Mouse (Mus musculus): ENCODE data around the gene Pbx1.

The Pbx1 gene

DNA sequence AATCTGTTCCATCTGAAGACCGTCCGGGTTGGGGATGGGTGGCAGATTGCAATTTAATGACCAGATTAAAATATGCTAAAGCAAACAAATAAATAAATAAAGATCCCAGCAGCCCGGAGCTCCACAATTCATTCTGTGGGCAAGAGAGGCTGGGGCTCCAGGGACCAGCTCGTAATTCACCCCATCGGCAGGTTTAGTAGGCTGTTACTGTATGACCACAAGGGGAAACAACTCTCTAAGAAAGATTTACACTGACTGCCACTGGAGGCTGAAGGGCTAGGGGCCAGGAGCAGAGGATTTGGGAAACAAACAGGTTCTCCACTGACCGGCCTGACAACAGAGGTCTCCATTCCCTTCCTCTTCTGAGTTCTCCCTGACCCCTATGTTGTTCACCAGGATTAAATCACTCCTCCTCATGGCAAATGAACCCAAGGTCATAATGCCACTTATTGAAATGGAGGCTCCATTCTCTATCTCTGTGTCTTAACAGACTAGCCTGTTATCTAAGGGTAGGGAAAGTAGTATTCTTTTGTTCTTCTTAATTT, 292.9 kb downstream of the Pbx1 start:
- no peak for DNase-seq

- DNase-seq = no peak
Measured at GRCm38 (mm10) chr1:168138669-168139068, 293.4 kb downstream of the Pbx1 start.

DNA sequence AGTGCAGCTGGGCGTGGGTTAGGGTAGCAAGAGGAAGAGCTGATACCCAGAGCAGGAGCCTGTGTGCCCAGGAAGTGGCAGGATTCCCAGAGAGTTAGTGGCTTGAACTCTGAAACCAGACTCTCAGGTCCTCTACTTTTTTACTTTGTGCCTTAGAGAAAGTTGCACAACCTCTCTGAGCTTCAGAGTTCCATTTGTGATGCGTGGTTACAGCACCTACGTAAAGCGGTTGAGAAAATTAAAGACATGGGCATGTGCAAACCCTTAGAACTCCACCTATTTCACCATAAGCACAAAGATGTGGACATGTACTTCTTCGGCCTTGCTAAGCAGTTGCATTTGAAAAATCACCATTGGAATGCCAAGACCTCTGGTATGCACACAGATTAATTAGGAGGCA, 294.2 kb downstream of the Pbx1 start:
- no peak for DNase-seq

- no peak for DNase-seq
Measured at GRCm38 (mm10) chr1:168135545-168135944, 296.5 kb downstream of the Pbx1 start.

- peak; percentile 9 for DNase-seq
Measured at GRCm38 (mm10) chr1:168133696-168134095, 298.4 kb downstream of the Pbx1 start.

GRCm38 (mm10) chr1:168128004-168128403, 304.1 kb downstream of the Pbx1 start:
- DNase-seq = no peak

DNA sequence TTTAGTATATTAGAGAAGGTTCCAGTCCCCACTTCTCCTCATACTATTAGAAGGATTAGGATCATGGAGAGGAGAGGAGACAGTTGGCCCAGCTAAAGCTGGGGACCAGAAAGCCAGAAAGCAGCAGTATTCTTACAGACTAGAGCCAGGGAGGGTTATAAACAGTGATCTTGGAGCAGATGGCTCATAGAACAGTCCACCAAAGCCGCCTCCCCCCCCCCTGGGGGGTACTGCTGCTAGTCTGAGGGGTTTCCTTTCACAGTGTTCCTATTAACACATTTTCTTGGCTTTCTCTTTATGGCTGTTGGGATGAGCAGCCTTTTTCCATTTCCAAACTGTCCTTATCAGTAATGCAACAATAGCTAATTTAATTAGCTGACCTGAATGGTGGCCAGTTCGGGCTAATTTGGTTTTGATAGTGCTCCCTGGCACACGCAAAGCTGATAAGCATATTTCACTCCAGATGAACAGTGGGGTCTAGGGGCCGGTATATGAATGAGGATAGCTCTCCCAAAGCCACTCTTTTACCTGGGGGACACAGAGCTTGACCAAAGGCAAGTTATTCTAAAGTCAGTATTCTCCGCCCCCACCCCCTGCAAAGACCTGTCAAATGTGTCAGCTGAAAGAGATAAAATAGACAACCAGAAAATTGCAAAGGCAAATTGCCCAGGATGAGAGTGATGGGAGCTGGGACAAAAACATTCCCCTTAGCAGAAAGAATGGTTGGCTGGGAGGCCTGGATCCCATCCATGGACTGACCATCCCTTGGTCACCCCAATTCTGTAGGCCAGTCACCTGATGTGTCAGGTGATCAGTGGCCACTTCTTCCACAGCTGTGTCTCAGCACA, 307.2 kb downstream of the Pbx1 start:
- no peak for DNase-seq

DNA sequence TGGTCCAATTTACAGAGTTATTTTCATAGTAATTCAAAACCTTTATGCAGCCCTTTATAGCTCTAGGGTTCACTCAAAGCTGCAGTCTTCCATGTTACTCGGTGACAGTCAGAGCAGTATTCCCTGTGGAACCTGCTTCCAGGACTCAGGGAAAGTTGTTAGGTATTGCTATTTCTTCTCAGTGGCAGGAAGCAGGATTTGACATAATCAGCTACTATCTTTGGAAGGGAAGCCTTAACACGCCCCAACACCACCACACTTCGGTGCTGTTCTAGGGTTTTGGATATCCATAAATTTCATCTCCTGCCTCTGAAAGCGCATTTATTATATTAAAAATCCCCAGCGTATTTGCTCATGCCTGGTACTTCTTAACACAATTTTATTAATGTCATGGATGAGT, 314.0 kb downstream of the Pbx1 start:
- no peak for DNase-seq

- DNase-seq = no peak
Measured at GRCm38 (mm10) chr1:168117367-168117766, 314.7 kb downstream of the Pbx1 start.

GRCm38 (mm10) chr1:168109797-168110196, 322.3 kb downstream of the Pbx1 start:
- DNase-seq = no peak

DNA sequence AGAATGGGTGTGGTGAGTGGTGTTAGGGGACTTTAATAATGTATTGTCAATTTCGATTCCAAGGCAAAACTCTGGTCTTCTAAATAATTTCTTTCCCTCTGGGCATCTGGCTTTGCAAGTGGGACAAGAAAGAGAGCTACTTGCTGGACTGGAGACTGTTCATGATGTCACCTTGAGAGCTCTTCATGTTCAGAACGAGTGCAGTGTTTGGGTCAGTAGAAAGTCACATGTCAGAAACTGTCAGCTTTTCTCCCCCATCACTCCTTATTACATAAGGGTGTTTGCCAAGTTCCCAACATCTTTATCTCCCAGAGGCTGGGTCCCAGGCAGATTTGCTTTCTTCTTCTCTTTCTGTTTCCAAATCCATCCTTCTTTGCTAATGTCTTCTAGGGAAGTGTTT, 328.2 kb downstream of the Pbx1 start:
- no peak for DNase-seq

DNA sequence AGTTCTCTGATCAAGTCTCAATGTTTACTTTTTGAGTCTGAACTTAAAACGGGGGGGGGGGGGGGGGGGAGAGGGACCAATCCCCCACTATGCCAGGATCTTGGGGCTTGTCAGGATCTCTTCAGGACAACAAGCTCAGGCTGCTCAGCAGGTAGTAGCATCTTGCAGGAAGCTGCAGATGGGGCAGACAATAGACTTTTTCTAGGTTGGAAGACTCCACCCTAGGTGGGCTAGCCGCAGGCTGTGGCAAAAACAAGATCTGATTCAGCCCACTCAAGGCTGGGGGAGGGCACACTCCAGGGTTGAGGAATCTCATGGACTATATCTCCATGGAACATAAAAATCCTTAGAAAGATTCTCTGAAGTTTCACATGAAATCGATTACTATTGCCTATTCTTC, 330.6 kb downstream of the Pbx1 start:
- DNase-seq = no peak

GRCm38 (mm10) chr1:168098806-168099205, 333.3 kb downstream of the Pbx1 start:
- DNase-seq = no peak

DNA sequence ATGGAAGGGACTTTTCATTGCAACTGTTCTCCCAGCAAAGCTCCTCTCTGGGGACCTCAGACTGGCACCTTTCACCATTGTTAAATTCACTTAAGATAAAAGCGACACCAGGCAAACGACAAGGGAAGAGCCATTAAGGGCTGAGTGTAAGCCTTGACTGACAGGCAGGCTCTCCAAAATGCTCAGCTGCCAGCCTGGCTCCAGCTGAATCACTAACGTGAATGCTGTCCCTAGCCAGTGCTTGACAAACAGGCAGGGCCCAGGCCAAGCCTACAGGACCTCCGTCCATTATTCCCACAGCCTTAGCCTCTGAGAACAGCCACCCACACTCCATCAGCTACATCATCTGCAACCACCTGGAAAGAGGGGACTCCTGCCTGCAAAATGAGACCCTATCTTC, 337.4 kb downstream of the Pbx1 start:
- no peak for DNase-seq

DNA sequence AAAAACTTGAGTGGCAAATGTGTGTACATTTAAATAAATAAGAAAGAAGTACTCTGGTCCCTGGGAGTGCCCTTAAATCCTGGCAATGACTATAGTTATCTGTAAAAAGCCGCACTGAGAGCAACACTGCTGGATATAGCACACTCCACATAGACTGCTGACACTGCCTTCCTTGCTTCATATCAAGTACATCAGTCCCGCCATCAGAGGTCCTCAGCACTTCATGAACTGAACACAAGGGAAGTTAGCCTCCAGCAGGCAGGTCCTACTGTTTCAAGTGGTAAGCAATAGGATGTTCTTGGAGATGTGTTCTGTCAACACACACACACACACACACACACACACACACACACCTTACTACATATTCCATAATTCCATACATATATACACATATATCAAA, 339.0 kb downstream of the Pbx1 start:
- peak; percentile 22 for DNase-seq

GRCm38 (mm10) chr1:168091627-168092026, 340.4 kb downstream of the Pbx1 start:
- no peak for DNase-seq

- no peak for DNase-seq
Measured at GRCm38 (mm10) chr1:168088680-168089079, 343.4 kb downstream of the Pbx1 start.

DNA sequence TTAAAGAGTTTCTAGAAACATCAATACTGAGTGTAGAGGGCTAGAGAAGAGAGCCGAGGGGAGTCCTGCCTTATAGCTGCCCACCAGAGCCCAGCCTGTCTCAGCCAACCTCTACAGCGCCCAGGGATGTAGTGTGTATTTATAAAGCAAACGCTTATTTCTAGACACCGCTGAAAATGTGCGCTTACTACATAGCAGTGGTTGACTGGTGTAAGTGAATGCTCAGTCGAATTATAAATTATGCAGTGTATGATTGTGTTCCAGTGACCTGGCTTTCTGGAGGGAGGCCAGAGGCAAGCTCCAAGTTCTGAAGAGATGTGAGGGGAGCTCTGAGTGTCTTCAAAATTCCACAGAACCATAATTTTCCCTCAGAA, 352.7 kb downstream of the Pbx1 start:
- no peak for DNase-seq

DNA sequence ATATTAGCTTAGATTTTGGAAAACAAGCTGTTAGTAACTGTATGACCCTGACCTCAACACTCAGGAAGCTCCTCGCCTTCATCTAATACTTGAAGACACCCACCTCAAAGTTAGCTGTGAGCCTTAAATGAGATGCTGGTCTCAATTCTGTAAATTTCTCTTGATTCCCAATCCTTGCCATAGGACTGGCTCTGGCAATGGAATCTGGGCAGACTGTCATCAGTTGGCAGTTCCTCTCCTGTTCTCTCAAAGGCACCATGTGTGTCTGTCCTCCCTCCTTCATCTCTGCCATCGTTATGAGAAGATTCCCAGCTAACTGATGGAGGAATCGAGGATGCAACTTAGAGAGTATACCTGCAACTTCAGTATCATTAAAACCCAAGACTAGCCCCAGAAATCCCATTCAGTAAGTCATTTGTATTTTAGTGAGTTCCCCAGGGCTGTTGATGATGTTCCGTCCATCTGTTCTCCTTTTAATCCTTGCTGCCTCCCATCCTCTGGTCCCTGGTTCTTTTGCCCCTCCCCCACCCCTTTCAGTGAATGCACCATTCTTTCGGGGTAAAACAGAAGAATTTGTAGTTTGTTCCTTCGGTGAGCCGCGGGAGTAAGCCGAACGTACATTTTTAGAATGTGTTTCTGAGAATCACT, 353.2 kb downstream of the Pbx1 start:
- no peak for DNase-seq

DNA sequence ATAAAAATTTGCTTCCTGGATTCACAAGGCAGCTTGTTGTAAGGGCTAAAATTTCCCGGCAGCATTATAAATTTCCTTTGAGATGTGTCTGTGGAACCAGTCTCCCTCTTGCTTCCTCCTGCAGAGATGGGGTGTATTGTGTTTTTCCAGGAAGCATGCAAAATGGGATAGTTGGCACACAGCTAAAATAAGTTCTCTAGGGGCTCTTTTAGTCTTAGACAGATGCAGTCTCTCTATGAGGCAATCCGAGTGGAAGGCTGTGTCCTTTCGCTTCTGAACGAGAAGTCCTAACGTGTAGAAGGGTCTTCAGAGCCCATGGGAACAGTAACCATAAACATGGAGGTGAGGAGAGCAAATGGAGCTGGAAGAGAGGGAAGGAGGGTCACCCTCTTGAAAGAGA, 360.1 kb downstream of the Pbx1 start:
- DNase-seq = no peak

DNA sequence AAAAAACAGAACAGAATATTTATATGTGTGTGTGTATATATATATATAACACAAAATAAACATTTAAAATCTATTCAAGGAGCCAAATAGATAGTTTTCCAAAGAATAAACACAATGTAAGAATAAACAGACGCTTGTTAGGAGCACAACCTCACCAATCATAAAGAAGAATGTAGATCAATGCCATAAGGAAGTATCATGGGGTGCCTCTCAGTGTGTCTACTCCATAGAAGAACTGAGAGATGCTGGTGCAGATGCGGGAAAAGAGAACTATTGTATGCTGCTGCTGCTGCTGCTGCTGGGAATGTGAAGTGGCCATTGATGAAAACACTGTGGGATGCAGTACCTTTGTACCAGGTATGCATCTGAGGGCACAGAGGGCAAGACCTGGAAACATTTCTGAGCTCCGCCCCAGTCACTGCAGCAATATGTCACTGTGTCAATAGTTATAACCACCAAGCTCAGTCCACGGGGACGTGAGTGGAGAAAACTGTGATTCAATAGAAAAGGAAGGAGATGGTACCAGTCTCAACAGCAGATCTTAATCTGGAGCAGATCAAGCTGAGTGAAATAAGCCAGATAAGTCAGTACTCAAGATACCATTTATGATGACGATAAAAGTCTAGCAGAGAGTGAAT, 361.7 kb downstream of the Pbx1 start:
- no peak for DNase-seq

DNA sequence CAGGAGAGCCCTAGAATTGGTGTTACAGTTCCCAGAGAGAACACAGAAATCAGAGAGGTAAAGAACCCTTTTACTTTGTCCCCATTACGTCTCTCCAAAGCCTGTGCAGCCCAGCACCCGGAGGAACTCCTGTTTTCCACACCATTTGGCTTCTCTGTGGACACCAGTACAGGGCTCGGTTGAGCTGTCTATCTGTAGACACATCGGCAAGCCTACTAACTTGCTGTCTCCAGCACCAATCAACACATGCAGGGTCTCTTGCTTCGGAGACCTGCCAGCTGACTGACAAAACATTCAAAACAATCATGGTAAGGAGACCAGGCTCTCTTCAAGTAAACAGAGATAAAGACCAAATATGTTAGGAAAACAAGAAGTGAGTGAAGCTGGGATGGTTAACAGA, 362.3 kb downstream of the Pbx1 start:
- no peak for DNase-seq
